Mouse (Mus musculus): Measurements from ENCODE around the gene Samd1.
"Not testable (repeated sequence)": the region's sequence is repeated elsewhere in the genome, so short reads cannot be mapped to it uniquely, and the experiment has no call there.

Gene Samd1

DNA sequence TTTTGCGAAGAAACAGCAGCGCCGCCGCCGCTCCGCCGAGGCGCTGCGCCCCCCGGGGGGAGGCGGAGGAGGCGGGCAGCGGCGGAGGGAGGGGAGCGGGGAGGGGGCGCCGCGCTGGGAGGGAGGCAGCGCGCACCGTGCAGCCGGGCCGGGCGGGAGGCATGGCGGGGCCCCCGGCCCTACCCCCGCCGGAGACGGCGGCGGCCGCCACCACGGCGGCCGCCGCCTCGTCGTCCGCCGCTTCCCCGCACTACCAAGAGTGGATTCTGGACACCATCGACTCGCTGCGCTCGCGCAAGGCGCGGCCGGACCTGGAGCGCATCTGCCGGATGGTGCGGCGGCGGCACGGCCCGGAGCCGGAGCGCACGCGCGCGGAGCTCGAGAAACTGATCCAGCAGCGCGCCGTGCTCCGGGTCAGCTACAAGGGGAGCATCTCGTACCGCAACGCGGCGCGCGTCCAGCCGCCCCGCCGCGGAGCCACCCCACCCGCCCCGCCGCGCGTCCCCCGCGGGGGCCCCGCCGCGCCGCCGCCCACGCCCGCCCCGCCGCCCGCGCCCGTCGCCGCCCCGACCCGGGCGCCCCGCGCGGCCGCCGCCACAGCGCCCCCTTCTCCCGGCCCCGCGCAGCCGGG, at the start of gene Samd1:
Samd1 (plus strand) TSS at position 162 of the 631 bp plus-strand sequence.
- peak; percentile 59 for DNase-seq

DNA sequence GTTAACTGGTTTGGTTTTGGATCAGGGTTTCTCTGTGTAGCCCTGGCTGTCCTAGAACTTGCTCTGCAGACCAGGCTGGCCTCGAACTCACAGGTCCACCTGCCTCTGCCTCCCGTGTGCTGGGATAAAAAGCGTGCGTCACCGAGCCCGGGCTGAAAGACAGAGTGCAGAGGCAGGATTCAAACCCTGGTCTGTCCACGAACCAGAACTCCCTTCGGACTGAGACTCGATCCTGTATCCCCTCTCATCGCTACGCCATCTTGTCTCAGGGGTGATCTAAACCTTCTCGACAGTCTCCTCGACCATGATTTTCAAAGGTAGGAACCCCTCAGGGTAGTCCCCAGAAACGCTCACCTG, 42.7 kb upstream of the Samd1 start:
- DNase-seq = no peak

DNA sequence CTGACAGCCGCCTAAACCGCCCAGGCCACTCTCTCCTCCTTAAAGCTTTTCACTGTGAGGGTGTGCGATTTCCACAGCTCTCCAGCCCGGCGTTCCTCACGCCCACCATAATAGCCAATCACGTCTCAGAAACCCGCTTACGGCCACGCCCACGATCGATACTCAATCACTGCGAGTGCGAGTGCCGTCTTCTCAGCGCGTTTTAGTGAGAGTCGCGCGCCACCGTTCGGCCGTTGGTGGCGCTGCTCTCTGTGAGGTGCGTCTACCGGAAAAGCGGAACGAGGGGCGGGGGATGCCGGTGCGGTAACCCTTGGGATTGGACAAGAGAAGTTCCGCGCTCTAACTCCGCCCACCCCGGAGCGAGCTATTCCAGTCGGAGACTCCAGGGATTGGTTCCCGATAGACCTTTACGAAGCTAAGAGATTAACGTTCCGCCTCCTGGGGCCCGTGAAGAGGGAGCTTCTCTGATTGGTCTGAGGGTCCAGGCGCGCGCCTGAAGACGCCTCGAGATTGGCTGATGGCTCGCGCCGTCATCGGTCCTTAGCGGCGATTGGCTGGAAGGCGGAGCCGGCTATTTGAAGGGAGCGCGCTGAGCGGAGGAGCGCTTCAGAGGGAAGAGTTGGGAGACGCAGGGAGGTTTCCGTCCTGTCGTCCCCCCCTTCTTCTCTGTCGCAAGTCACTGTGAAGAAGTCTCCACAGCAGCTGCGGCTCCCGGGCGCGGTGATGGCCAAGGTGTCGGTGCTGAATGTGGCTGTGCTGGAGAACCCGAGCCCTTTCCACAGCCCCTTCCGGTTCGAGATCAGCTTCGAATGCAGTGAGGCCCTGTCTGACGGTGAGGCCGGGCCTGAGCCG, 42.1 kb upstream of the Samd1 start, which contains the start of the genes Gm10644 and Asf1b:
Gm10644 (minus strand) TSS at position 100 of the 852 bp plus-strand sequence.
Asf1b (plus strand) TSS at position 402 of the 852 bp plus-strand sequence.
- DNase-seq = peak; percentile 100

DNA sequence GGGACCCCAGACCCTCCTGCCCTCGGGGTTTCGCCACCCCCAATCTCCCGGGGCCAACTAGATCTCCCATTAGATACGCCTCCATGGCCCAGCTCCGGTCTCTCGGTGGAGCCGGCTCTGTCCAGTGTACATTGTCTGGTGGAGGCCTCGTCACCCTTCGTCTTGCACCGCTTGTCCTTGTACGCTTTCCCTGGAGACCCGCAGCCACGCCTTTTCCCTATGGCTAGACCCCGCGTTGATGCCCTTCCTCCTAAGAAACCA, 41.6 kb upstream of the Samd1 start:
- DNase-seq = no peak

DNA sequence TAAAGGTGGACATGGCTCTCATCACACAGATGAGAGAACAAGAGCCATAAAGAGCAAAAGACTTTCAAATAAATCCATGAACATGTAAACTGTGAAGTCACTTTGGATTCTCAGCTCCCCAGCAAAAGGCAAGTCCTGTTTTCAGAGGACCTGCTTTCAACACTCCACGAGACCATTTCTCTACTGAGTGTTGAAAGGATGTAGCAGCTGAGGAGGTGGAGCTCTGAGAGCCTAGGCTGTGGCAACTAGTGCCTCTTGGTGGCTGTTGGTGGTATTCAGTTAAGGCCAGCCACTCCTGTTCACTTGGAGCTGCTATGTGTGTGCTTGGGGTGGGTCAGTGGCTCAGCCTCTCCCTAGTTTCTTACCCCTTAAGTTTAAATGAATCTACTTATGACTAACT, 40.7 kb upstream of the Samd1 start:
- DNase-seq = no peak

DNA sequence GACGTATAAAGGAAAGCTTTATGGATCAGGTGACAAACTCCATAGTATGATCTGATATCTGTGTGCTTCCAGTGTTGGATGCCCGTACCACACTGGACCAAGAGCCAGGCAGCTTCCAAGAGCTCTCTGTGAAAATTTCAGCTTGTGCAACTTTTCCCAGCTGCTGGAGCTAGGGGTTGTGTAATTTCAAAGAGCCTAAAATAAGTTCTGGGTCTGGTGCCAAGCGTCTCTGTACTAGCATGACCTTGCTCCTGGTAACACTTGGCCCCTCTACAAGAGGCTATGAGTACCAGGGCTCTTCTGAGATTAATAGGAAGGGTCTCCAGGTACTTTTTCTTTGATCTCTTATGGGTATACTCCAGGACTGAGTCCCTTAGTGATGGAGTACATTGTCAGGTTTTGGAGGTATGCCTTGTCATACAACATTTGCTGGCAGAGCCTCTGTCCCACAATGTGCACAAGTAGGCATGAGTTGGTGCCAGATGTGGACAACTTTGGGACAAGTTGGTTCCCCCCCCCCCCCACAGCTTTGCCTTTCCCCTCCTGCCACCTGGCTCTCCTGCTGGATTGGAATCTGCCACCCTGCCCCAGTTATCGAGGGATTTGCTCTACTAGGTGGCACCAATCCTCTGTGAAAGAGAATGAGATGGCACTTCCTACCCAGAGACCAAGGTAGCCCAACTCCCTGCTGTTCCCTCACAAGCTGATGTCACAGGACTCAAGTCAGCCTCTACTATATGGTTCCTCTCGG, 33.3 kb upstream of the Samd1 start:
- DNase-seq = no peak

DNA sequence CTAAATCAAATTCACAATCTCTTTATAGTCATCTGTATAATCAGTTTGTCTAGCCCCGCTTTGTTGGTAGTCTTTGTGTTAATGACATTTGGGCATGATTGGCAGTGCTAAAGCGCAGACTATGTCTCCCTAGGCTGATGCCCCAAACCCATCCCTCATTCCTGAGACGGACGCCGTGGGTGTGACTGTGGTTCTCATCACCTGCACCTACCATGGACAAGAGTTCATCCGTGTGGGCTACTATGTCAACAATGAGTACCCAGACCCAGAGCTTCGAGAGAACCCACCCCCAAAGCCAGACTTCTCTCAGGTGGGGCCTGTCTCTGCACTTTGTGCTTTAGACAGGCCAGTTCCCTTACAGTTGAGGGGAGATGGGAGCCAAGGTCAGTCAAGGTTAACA, 29.8 kb upstream of the Samd1 start:
- DNase-seq = no peak

DNA sequence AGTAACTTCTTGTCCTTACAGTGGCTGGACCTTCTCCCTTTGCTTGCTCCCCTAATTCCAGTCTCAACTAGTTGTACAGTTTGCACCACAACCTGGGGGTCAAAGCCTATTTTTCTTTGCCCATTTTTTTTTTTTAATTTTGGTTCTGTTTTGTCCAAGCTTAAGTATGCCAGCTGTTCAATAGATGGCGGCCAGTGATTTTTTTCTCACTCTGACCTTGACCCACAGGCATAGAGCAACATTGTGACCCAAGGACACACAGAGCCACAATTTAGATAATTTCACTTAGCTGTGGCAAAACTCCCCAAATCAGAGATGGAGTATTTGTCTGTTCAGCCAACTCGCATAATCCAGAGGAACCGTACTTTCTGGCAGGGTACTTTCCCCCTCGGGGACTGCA, 26.4 kb upstream of the Samd1 start:
- no peak for DNase-seq

DNA sequence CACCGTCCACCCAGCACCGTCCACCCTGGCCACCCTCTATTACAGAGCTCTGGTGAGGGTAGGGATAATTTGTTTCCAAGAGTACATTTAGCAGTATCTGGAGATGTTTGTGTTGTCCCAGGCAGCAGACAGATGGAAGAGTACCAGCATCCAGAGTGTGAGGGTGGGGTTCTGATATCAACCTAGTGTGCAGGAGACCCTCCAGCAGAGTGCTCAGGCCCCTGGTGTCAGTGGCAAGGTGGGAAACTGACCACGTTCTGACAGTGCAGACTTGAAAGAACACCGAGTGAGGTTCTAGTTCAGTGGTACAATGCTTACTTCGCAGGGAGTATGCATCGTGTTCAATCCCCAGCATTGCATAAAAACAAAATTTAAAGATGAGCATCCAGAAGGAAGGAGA, 25.8 kb upstream of the Samd1 start:
- no peak for DNase-seq

DNA sequence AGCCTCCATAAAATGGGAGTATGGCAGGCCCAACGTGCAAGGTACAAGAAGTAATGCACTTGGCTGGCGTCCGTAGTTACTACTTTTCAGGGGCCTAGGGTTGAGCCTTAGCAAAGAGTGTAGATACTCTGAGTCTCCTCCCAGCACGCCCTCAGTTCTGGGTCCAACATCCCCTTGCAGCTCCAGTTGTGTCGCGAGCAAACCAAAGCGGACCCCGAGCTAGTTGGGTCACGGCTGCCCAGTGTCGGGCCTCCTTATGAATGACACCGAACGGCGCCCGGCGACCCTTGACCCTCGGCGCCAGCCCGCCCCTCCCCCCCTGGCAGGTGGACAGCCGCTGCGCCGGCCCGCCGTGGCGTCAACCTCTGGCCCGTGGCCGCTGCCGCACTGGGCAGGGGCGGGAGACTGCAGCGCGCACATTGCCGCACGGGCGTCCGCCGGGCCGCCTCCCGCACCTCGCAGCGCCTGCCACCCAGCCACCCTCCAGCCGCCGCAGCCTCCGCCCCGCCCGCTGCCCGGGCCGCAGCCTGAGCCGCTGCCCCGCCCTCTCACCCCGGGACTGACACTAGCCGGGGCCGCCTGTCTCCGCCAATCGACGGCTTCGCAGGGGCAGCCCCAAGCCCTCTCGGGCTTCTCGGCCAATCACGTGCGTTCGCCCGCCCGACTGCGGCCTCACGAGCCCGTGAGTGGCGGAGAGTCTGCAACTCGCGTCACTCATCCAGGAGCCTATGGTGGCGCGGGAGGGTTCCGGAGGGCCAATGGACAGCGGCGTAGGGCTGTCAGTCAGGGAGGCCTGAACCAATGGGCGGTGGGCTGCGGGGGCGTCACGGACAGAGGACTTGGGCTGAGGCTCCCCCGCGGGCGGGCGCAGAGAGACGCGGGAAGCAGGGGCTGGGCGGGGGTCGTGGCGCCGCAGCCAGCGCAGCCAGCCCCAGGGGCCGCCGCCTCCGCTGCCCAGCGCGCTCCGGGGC, 25.0 kb upstream of the Samd1 start, which contains the start of gene Prkaca:
Prkaca (plus strand) TSS at position 844 of the 971 bp plus-strand sequence.
- peak; percentile 100 for DNase-seq

DNA sequence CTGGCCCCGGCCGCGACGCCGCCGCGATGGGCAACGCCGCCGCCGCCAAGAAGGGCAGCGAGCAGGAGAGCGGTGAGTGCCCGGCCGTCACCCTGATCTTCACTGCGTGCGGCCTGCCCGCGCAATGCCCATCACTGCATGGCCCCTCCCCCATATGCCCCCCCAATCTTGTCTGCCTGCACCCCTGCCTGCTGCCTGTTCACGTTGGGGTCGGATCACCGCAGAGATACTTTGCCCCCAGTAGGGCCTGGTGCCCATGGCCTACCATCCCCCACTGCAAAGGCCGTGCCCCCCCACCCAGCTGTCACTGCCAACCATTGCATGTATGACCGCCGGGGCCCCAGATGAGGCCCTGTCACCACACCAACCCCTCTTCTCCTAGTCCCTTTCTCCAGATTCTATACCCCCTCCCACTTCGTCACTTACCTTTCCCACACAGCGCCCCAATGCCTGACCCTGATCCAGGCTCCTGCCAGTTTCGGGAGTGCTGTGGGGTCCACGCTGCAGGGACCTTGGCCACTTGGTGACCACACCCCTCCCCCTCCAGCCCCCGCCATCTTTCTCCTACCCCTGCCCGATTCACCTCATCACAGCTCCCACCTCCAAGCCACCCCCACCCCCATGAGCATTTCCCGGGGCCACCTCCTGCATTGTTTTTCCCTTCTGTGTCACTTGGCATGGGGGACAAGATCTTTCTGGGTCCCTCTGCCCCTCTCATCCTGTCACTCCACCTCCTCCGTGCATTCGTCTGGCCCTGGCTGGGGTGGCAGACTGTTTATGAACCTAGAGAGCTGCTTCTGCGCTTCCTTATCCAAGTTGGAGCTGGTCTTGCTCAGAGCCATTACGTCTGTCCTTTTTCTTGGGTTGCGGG, 24.1 kb upstream of the Samd1 start:
- no peak for DNase-seq

DNA sequence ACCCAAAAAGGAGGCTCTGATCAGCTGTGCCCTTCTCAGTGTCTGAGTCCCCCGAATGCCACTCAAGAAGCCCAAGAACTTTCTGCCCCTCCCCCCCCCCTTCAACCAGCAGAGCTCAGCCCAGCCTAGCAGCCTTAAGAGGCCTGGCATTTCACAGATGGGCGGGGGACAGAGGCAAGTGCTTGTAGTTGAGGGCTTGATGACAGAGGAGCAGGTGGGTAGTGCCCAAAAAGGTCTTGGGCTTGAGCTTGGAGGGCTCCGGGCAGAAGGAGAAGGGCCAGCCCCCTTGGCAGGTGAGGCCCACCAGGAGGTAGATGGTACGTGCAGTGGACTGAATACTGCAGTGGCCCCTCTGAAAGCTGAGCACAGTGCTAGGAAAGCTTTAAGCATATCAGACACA, 23.0 kb upstream of the Samd1 start:
- DNase-seq = no peak

DNA sequence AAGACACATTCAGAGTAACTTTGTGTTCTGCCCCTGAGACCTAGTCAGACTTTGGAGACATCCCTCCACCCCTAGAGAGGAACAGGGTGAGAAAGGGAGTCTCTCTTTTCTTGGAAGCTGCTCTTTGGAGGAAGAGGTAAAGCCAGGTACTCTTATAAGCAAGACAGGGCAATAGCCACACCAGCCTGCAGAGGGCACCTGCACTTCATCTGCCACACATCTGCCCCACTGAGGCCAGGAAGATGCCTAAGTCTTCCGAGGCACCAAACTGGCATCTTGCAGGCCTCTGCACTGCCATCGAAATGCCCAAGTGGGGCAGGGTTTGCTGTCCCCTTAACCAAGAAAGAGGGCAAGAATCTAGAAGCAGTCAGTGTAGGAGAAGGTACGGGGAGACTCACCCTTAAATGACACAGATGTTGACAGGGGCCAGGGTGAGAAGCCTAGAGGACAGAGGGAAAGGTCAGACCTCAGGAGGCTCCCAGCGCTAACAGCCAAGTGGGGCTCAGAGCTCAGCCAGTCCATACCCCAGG, 21.3 kb upstream of the Samd1 start:
- no peak for DNase-seq

DNA sequence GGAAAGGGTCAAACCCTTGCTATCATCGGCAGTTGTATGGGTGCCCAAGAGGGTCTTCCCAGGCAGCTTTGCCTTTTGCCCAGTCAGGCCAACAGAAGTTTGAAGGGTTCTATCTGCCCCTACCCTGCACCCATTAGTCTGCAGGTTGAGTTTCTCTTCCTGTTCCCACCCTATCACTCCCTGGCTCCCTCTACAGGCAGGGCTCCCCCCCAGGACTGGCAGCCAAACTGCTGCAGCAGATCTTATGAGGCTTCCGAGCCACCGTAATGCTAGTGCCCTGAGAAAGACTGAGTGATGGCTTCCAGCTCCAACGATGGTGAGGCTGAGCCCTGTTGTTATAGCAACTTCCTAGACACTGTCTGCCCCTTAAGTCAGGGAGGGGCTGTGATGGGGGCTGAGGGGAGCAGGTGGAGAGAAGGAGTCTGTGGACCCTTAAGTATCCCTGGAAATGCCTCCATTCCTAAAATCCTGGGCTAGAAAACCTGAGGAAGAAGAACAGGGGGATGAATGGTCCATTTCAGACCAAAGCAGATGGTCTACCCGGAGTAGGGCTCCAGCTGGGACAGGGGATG, 20.6 kb upstream of the Samd1 start:
- no peak for DNase-seq

DNA sequence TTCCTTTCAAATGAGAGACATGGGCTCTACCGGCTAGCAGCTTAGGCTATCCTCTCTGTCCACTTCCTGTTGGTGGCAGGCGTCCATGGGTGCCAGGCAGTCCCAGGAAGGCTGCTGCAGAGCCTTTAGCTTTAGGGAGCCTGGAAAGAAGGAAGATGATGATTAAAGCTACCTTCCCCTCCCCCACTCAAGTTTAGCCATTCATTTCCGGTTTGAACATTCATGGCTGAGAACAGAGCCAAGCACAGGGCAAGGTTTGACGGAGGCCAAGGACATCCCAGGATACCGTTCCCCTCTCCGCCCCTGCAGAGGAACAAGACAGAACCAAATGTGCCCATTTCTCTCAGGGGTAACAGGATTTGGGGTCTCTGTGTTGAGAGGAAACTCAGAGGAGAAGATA, 19.8 kb upstream of the Samd1 start:
- DNase-seq = no peak

DNA sequence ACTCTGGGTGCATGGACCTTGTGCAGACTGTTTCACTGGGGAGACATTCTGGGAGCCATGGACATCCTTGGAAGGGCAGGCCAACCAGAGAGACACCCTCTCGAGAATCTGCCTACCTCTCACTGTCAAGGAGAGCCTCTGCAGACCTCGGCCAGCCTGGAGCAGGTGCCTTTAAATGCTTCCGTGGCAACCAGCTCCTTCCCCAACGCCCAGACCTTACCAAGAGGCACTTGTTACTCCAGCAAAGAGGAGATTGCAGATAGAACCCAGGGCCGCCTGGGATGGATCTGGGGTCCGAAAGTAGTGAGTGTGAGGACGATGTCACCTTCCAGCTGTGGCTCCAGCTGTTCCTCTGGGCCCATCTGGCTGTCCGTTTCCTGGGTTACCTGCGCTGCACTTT, 19.3 kb upstream of the Samd1 start:
- no peak for DNase-seq

DNA sequence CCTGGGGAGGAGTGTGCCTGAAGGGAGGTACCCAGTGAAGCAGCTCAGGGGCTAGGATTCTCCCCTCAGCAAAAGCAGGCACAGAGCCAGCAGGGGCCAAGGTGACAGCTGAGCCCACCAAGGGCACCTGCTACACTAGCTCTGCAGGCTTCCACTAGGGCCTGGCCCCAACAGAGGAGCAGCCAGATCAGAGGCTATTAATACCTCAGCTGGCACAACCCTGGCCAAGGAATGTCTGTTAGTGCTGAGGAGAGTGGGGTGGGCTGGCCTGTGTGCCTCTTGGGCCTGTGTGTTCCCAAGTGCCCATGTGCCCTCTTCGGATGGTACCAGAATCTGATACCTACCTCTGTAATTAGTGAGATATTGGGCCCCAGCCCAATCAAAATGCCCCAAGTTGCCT, 17.2 kb upstream of the Samd1 start:
- no peak for DNase-seq

DNA sequence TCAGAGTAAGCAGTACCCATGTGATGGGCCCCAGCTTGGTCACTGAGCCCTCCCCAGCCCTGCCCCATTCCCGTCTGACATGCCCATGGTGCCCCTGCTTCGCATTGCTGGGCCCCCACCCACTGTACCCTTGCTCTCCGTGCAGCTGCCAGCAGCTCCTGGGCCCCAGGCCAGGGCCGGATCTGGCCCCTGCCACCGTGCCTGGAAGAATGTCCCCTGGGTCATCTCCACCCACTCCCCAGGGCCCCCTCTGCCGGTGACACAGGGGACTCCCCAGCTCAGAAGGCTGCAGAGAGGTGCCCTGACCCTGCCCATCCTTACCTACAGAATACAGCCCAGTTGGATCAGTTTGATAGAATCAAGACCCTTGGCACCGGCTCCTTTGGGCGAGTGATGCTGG, 16.6 kb upstream of the Samd1 start:
- DNase-seq = no peak

DNA sequence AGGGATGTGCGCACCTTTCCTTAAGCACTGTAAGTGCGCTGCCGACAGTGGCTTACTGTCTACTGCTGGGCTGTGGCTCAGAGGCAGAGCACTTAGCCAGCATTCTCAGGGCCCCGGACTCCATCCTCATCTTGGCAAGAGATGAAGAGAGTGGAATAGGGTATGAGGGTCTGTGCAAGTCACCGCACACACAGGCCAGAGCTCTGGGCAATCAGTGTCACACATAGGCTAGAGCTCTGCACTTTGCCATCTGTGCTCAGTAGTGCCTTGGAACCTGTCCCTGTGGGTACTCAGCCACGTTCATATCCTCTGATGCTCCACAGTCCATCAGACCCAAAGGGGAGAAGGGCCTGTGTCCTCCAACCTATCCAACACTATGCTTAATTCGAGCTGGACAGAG, 15.9 kb upstream of the Samd1 start:
- DNase-seq = no peak

DNA sequence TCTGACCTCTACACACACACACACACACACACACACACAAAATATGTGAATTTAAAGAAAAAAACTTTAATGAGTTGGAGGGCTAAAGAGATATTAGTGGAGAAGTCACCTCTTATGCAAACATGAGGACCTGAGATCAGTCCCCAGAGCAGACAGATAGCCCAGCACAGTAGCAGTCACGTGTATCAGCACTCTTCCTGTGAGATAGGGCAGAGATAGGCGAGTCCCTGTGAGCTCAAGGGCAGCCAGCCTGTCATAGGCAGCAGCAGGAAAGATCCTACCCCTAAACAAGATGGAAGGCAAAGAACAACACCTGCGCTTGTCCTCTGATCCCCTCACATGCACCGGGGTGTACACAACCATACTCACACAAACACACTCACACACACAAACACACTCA, 15.0 kb upstream of the Samd1 start:
- DNase-seq = no peak

DNA sequence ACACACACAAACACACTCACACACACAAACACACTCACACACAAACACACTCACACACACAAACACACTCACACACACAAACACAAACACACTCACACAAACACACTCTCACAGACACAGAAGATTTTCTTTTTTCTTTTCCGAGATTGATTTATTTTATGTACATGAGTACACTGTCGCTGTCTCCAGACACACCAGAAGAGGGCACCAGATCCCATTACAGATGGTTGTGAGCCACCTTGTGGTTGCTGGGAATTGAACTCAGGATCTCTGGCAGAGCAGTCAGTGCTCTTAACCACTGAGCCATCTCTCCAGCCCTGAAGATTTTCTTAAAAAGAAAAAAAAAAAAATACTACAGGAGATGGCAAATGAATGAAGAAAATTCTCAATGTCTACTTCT, 14.2 kb upstream of the Samd1 start:
- DNase-seq = not testable (repeated sequence)
